ENCODE assay signal across 11 mouse cellular contexts in genomic region chr4:119921022-119921717, GRCm38 (mm10).
DNase-seq lines count a peak whose midpoint lies in the region; ATAC-seq and TF ChIP-seq lines count a peak whose summit lies in the region.
"Had no signal": no experiment of that assay in that cellular context is flagged by ENCODE, and none has a peak within 500 bp of the region (broad histone marks: within the 10 kb centered on the region; RNA-seq: fewer than 3 reads in every experiment).

No protein-coding gene starts in this region.

- peak; percentile 47 for TF ChIP-seq CTCF in kidney, postnatal 0 days (IDR thresholded peaks at IDR 0.05; ENCODE audit: low read depth)
- no peak for TF ChIP-seq CTCF in kidney, adult 2 months (conservative IDR thresholded peaks at IDR 0.05; ENCODE audit: insufficient read depth, insufficient read length, low read depth, low read length)

- H3K4me1 ChIP-seq in kidney, postnatal 0 days (replicated peaks; ENCODE audit: insufficient read depth, low read length), result no peaks in the 10 kb centered on the region
- H3K4me1 ChIP-seq in kidney, adult 2 months (ENCODE audit: control insufficient read depth, insufficient read depth, low read length), result no peaks in the 10 kb centered on the region

- H3K36me3 ChIP-seq in kidney, postnatal 0 days (ENCODE audit: insufficient read depth, low read length), result no peaks in the 10 kb centered on the region
- no peaks in the 10 kb centered on the region for H3K36me3 ChIP-seq in kidney, adult 2 months (ENCODE audit: control insufficient read depth, insufficient read depth, low read length)

- no peak for TF ChIP-seq POLR2A in kidney, adult 2 months (IDR thresholded peaks at IDR 0.05; ENCODE audit: low read depth, low read length)

- no peak overlapping the region for H3K27ac ChIP-seq in kidney, postnatal 0 days
- no peak overlapping the region for H3K27ac ChIP-seq in kidney, adult 2 months (ENCODE audit: insufficient read depth, low read depth, low read length)

- DNase-seq in kidney, postnatal 0 days (ENCODE audit: low spot score), result no peak
- no peak for DNase-seq in kidney, adult 2 months
- peak; percentile 47 for DNase-seq in A20 (ENCODE audit: low read depth, low spot score)
- peak; percentile 6 for DNase-seq in CD4-positive helper T cell, adult 2 months (ENCODE audit: low read depth, low spot score)
- DNase-seq in naive thymus-derived CD4-positive, alpha-beta T cell, adult 2 months (ENCODE audit: low read depth), result peak; percentile 14
- no peak for DNase-seq in urinary bladder, postnatal 36 days (ENCODE audit: low spot score in 2 of 2)
- DNase-seq in embryo, embryonic 9.5 days (ENCODE audit: extremely low spot score), result no peak
- DNase-seq: cerebellum, postnatal 36 days; kidney, adult 18-20 months; lung, postnatal 4 days had no signal

- no peak overlapping the region for H3K4me2 ChIP-seq in kidney, postnatal 0 days (ENCODE audit: low read length)

- no peaks in the 10 kb centered on the region for H3K27me3 ChIP-seq in kidney, postnatal 0 days (ENCODE audit: insufficient read depth, low read length)
- no peaks in the 10 kb centered on the region for H3K27me3 ChIP-seq in kidney, adult 2 months (replicated peaks; ENCODE audit: control insufficient read depth, insufficient read depth, low read length)

- H3K4me3 ChIP-seq in kidney, postnatal 0 days (replicated peaks; ENCODE audit: low read depth, low read length), result no peak overlapping the region
- no peak overlapping the region for H3K4me3 ChIP-seq in kidney, adult 2 months (ENCODE audit: insufficient read depth, low read depth, low read length)

- 84% methylated on average over 12 of the region's 12 CpGs for WGBS in kidney, postnatal 0 days
- 91% methylated on average over 12 of the region's 12 CpGs for WGBS in kidney, adult 2 months

- no peak overlapping the region for H3K9ac ChIP-seq in kidney, postnatal 0 days (ENCODE audit: low read depth, low read length)

- no peak for ATAC-seq in kidney, postnatal 0 days (replicated peaks; ENCODE audit: low FRiP score, low read depth)
- no peak for ATAC-seq in erythroid progenitor cell, adult 5-6 weeks (replicated peaks; ENCODE audit: low FRiP score, poor library complexity, severe bottlenecking)

- no peaks in the 10 kb centered on the region for H3K9me3 ChIP-seq in kidney, postnatal 0 days (replicated peaks; ENCODE audit: low read length)

Comparison
In these comparisons a context has a peak if more than half of its experiments do, and no peak if none do; other contexts are left out.
1. DNase-seq: peak in A20 (single experiment), CD4-positive helper T cell, adult 2 months (single experiment) and naive thymus-derived CD4-positive, alpha-beta T cell, adult 2 months (single experiment); none in kidney, postnatal 0 days (single experiment), kidney, adult 2 months (single experiment), urinary bladder, postnatal 36 days (0 of 2) and embryo, embryonic 9.5 days (single experiment).